Mouse (Mus musculus) embryonic facial prominence, embryonic 15.5 days (tissue): ENCODE results near the gene 1190002N15Rik. TPM values are rescaled to one million over a fixed set of nuclear protein-coding genes. Genes with fewer than 3 reads are reported as not detected.

Experiments used
- ATAC-seq: fragments of 200-750 bp; cut with Nextera tagmentation; 2 replicates; pipeline ENCODE4 v1.8.0; 2017; ENCODE audit warnings: low read depth, moderate TSS enrichment; ENCODE audit not compliant: insufficient number of reproducible peaks, low FRiP score, low TSS enrichment
- H3K27ac ChIP-seq: fragments of 300-500 bp; sonication (generic); replicated peaks from 2 replicates; pipeline ENCODE4 v1.5.1; 2015; ENCODE audit warnings: mild to moderate bottlenecking, inconsistent platforms
- H3K27me3 ChIP-seq: fragments of 300-500 bp; sonication (generic); 2 replicates; pipeline ENCODE4 v1.6.1; 2015; ENCODE audit warnings: inconsistent platforms
- H3K36me3 ChIP-seq: fragments of 300-500 bp; sonication (generic); 2 replicates; pipeline ENCODE4 v1.6.1; 2015; ENCODE audit warnings: mild to moderate bottlenecking, inconsistent platforms
- H3K4me1 ChIP-seq: fragments of 300-500 bp; sonication (generic); 2 replicates; pipeline ENCODE4 v1.6.1; 2015; ENCODE audit warnings: inconsistent platforms
- H3K4me2 ChIP-seq: fragments of 300-500 bp; sonication (generic); replicated peaks from 2 replicates; pipeline ENCODE4 v1.6.1; 2015; ENCODE audit warnings: mild to moderate bottlenecking, inconsistent platforms
- H3K4me3 ChIP-seq: fragments of 300-500 bp; sonication (generic); replicated peaks from 2 replicates; pipeline ENCODE4 v1.5.1; 2015; ENCODE audit warnings: mild to moderate bottlenecking, inconsistent platforms
- H3K9ac ChIP-seq: fragments of 300-500 bp; sonication (generic); 2 replicates; pipeline ENCODE4 v1.6.1; 2015; ENCODE audit warnings: inconsistent platforms
- H3K9me3 ChIP-seq: fragments of 300-500 bp; sonication (generic); replicated peaks from 2 replicates; pipeline ENCODE4 v1.6.1; 2016; ENCODE audit warnings: inconsistent platforms
- WGBS: fragments of 180-500 bp; shearing (Covaris S2); methylation state at CpG from one replicate; pipeline ENCODE4 v1.1.7; 2015; 5-methylcytosine and 5-hydroxymethylcytosine counted together
- polyA plus RNA-seq: library from polyadenylated mRNA; unstranded; fragments of >200 nt; fragmentation: Nextera tagmentation; extraction: Ambion mirVana; gene quantifications from 2 replicates; pipeline ENCODE4 v1.2.1, GENCODE M21; 2015

Gene 1190002N15Rik
- polyA plus RNA-seq, 1 experiment from 2014 or later = 24.0 TPM

DNA sequence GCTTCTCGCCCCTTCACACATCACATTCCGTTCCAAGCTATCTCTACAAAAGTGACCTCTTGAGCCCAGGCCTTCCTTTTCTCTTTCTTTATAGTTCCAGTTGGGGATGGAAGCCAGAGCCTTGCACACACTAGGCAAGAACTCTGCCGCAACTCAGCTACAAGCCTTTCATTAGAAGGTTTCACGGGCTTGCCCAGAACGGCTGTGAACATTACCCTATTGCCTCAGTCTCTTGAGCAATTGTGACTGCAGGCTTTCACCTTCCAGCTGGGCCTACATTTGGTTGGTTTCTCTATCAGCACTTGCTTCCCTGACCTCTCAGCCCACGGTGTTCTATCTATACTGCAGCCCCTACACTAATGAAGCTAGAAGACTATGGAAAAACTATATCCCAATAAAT is 58.9 kb downstream of the 1190002N15Rik start:
- Histone ChIP-seq H3K4me3 (no peak overlapping the region), H3K27ac (no peak overlapping the region), H3K36me3 (no peaks in the 10 kb centered on the region), H3K4me2 (no peak overlapping the region), H3K4me1 (peaks cover 6% of the 10 kb centered on the region; the same call in 1 of the 2 replicates), H3K27me3 (no peaks in the 10 kb centered on the region), H3K9ac (no peak overlapping the region), H3K9me3 (no peaks in the 10 kb centered on the region)
- WGBS = 84% methylated on average over 6 of the region's 6 CpGs
- ATAC-seq = no peak

DNA sequence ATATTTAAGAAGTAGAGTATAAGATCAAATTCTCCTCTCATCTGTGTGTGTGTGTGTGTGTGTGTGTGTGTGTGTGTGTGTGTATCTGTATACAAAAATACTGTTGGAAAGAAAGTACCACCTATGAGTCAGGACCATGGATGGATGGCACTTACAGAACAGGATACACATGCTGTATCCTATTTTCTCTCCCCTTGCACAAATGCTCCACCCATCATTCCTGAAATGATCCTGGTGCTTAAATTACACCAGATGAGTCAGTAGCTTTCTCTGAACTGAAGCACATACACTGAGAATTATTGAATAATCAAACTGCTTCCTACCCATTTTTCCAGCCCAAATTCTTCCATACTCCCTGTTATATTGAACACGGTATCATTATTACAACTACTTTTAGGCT is 61.9 kb downstream of the 1190002N15Rik start:
- Histone ChIP-seq H3K27ac (no peak overlapping the region), H3K4me1 (no peaks in the 10 kb centered on the region), H3K4me3 (no peak overlapping the region), H3K27me3 (no peaks in the 10 kb centered on the region), H3K36me3 (no peaks in the 10 kb centered on the region), H3K9ac (no peak overlapping the region), H3K9me3 (no peaks in the 10 kb centered on the region), H3K4me2 (no peak overlapping the region)
- ATAC-seq = no peak
- 88% methylated on average over 1 of the region's 1 CpGs for WGBS

DNA sequence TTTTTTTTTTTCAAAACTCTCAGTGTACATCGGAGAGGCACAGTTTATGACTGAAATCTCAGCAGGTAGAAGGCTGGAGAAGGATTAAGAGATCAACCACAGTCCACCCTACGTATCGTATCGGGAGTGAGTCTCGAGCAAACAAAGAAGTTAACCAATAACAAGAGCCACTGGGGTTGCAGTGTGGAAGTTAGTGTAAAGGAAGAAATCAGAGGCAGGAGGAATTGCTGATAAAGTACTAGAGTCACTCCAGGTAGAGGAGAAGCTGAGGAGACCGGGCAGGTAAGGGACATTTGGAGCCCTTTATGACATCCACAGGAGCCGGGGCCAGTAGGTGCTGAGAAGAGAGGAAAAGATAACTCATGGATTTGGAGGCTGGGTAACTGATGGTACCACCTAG is 64.0 kb downstream of the 1190002N15Rik start:
- Histone ChIP-seq H3K27me3 (no peaks in the 10 kb centered on the region), H3K4me1 (no peaks in the 10 kb centered on the region), H3K36me3 (no peaks in the 10 kb centered on the region), H3K4me3 (no peak overlapping the region), H3K27ac (no peak overlapping the region), H3K9ac (no peak overlapping the region), H3K4me2 (no peak overlapping the region), H3K9me3 (no peaks in the 10 kb centered on the region)
- WGBS = 78% methylated on average over 7 of the region's 7 CpGs
- no peak for ATAC-seq

DNA sequence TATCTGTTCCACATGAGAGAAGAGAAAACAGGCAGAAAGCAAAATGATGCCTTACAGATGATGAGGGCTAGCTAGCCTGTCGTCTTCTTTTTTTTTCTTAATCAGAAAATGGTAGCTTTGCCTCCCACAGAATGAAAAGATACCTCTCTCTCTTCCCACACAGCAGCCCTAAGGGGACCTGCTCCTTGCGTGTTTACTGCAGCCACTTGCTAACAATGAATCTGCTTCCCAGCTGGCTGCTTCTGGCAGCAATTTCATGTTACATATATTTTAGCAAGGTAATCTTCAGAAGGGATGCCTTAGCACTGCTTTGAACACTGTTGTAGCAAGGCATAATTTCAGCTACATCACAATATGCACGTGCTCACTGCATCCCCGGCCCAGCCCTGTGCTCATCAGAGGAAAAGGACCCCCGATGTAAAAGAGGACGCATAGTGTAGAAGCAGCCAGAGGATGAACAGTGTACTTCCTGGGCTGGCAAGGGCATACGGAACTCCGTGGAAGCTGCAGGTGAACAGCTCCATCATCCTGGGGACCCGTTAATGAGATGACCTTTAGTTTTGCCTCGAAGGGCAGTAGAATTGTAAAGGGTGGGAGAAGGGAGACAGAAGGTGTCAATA is 64.8 kb downstream of the 1190002N15Rik start:
- no peak overlapping the region for H3K27ac ChIP-seq
- H3K4me1 ChIP-seq = no peaks in the 10 kb centered on the region
- no peak overlapping the region for H3K4me3 ChIP-seq
- H3K36me3 ChIP-seq = no peaks in the 10 kb centered on the region
- WGBS = 57% methylated on average over 10 of the region's 10 CpGs
- no peaks in the 10 kb centered on the region for H3K9me3 ChIP-seq
- H3K27me3 ChIP-seq = no peaks in the 10 kb centered on the region
- no peak overlapping the region for H3K4me2 ChIP-seq
- no peak for ATAC-seq
- no peak overlapping the region for H3K9ac ChIP-seq

DNA sequence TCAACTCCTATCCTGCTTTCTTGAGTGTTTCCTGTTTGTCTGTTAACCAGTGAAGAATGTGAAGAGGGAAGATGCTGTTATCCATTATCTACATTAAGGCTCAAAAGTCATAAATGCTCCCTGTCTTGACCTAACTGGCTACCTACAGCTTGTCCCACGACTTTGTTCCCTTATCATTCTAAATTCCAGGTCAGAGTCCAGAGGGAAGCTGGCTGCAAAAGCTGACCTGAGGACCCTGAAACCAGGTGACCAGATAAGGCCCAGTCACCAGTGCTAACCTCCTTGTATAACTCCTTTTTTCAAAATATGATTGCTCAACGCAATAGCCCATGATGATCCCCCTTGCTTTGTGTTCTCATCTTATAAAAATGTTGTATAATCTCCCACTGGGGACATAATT is 66.4 kb downstream of the 1190002N15Rik start:
- H3K9me3 ChIP-seq = no peaks in the 10 kb centered on the region
- no peak overlapping the region for H3K9ac ChIP-seq
- H3K4me1 ChIP-seq = no peaks in the 10 kb centered on the region
- H3K27me3 ChIP-seq = no peaks in the 10 kb centered on the region
- no peak for ATAC-seq
- H3K27ac ChIP-seq = no peak overlapping the region
- H3K4me2 ChIP-seq = no peak overlapping the region
- no peaks in the 10 kb centered on the region for H3K36me3 ChIP-seq
- H3K4me3 ChIP-seq = no peak overlapping the region
- WGBS = 62% methylated on average over 2 of the region's 2 CpGs

Other genes with a start within 250 kb of the 1190002N15Rik start
- gene Slc9a9, start 131.8 kb upstream of the 1190002N15Rik start, polyA plus RNA-seq = 6.7 and 7.4 TPM in 2 replicates